Mouse (Mus musculus): Measurements from ENCODE around the gene Plcb1.

The Plcb1 gene

DNA sequence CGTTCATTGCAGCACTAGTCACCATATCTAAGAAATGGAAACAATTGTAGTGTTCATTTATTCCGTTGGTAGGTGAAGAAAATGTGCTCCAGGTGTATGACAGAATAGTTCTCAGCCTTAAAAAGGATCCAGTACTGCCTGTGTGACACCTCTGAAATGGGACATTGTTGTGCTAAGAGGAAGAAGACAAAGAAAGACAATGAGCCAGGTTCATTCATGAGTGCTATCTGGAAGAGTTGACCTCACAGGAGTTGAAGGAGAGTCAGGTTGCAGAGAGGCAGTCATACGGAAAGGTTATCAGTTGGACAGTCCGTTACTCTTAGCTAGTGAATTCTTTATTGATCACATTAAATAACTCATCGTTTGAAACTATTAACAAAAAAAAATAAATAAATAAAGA, 286.6 kb downstream of the Plcb1 start:
- no peak for DNase-seq (ENCODE audit: low spot score)

DNA sequence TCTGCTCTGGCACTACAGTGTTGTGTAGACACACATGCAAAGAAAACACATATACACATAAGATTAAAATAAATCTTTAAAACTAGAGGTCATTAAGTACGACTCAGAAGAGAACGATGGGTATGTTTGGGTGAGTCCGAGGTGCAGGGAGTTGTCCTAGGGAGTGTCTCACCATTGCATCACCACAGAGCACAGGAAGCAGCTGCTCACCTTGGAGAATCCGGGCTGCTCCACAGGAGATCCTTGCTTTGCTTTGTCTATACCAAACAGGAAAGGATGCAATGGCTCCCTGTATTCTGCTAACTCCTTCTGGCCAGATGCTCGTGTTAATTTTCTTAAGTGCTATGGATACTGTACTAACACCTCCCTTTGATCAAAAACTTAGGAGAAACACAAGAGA, 287.1 kb downstream of the Plcb1 start:
- no peak for DNase-seq (ENCODE audit: low spot score)

DNA sequence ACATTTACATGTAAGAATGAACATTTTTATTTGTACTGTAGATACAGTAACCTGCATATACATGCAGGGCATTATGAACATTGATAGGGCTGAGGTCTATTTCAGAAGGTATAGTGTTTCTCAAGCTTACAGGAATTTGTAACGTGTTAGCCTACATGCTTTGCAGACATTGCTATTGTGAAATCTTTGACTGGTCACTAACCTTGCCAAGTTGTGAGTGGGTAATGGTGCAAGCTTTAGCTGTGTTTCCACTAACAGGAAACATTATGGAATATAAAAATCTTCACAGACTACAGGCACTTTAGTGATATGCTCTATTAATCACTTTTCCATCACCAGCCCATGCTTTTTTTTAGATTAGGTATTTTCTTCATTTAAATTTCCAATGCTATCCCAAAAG, 289.5 kb downstream of the Plcb1 start:
- DNase-seq (ENCODE audit: low spot score): no peak

DNA sequence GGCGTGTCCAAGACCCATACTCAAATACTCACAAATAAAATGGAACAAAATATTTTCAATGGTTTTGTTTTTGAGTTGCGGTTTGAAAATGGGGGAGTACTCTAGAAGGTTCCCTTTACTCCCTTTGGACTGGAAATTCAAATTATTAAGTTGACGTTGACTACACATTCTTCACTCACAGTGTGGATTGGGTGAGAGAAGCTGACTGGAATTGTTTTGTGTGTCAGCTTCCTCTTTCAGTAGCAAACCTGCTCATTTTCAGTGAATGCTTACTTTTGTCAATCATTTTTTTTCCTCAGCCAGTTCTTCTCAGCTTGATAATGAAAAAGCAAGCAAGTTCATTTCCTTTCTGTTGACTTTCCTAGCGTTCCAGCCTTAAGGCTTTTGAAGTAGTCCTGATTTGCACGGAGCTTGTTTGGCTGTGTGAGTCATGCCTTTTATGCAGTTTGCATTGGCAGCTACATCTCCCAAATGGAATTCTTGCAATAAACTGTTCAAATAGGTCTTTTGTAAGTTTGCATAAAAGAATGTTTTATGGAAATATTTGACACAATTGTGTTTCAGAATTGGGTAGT, 306.8 kb downstream of the Plcb1 start:
- DNase-seq (ENCODE audit: low spot score): no peak

DNA sequence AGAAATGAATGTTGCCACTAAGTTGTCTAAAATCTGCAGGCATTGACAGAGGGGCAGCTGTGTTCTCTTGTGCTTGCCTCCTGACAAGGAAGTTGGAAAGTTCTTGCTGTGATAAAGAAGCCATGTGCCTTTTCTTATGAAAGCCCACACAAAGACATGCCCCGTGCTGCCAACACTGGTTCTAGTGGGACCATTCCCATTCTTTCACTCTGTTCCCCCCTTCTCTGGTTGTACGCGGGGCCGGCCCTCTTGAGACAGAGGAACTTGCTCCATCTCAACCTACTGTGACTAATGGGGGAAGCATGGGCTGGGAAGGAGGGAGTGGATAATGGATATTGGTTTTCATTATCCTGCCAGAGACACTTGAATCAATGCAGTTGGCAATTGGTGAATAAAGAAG, 315.4 kb downstream of the Plcb1 start:
- no peak for DNase-seq (ENCODE audit: low spot score)

DNA sequence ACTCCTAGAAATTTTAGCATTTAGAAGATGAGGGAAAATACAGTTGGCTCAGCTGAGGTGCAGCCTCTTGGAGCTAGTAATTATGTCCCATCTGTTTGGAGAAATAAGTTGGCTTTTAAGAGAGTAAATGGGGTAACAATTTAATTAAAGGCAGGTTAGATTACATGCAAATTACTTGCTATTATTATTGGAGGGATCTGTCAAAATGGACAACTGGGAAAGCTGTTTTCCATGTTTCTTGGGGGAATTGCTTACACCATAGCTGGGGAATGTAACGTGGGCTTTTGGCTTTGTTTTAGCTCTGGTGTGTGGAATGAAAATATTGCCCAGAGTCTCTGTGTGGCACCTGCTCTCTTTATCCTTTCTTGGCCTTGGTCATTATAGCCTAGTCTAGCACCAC, 316.1 kb downstream of the Plcb1 start:
- DNase-seq (ENCODE audit: low spot score): no peak

DNA sequence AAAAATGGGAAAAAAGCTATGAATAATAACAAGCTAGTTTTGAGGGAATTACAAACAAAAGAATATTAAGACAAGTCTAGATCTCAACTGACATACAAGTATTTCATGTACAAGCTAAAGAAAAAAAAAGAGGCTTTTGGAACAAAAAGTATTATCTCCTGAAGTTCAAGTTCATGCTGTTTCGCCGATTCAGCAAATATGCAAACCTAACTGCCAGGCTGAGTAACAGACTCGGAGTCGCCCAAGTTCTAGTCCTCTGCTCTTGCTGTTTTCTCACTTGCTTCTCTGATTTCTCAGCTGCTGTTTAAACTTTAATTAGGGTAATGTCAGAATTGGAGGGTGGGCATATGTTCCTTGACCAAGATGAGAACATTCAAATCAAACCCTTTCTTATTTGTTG, 320.8 kb downstream of the Plcb1 start:
- DNase-seq (ENCODE audit: low spot score): no peak

DNA sequence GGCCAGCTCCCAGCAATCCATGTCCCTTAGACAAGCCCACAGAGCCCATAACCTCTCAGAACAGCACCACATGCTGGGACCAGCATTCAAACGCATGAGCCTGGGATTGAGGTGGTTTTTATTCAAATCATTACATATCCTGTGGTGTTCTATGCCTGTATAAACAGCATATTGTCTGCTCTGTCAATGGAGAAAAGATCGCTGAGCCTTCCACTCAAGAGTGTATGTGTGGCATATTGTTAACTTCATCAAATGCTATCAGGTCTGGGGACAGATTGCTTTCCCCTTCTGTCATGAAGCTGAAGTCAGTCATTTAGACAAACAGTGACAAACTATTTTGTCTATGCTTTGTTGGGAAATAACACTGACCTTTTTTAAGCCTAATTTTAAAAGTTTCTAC, 322.7 kb downstream of the Plcb1 start:
- no peak for DNase-seq (ENCODE audit: low spot score)

DNA sequence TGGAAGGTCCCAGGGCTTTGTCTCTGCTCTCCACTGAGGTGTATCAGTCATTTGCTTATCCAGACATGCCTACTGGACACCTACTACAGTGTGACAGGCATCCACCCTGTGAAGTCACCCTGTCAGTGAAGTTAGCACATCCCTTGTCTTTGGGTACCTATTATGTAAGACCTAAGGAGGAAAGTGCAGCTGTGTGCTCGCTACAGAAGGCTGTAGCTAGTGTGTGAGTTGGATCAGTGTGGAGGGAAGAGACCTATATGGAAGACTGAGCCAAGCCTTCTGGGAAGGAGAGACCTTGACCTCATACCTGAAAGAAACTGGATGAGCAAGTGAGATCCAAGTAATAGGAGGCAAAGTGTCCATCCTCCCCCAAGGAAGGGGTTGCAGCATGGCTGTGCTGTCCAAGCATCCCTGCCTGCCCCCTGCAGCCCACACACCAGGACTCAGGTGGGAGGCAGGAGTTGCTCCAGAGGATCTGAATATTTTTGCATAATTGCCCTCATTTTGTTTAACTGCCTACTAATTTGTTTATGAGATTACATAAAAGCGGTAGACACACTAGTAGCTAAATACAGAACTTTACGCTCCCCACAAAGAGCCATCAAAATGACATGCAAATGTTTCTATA, 328.7 kb downstream of the Plcb1 start:
- DNase-seq (ENCODE audit: low spot score): no peak

DNA sequence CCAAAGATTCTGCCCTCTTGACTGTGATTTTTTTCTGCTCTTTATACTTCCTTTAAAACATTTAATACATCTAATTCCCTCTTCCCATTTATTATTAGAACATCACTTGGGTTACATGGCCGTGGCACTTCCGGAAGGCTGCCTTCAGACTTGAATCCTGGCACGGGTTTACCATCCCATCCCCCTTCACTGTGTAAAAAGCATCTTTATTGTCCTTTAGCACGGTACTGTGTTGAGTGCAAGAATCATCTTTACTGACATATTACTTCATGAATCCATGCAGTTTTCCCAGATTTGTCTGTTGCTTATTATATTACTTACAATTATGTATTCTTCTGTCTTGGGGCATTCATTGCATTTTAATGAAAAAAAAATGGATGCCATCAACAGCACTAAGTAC, 337.2 kb downstream of the Plcb1 start:
- DNase-seq (ENCODE audit: low spot score): no peak

DNA sequence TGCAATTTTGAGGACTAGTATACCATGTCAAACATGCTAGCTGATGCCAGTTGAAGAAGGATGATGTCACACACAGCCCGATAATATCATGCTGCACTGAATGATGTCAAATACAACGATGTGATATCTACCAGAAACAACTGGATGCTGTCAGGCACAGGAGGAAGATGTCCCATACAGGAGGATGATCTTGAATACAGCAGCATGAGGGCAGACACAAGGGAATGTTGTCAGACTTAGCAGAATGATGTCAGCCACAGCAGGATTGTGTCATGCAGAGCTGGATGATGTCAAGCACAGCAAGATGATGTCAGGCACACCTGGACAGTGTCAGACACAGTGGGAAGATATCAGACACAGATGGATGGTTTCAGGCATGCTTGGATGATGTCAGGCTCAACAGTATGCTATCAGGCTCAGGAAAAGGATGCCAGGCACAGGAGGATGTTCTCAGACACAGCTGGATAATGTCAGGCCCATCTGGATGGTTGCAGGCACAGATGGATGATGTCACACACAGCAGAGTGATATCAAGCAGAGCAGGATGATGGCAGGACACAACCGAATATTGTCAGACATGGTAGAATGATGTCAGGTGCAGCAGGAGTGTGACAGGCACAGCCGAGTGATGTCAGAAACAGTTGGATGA, 338.0 kb downstream of the Plcb1 start:
- DNase-seq (ENCODE audit: low spot score): no peak

DNA sequence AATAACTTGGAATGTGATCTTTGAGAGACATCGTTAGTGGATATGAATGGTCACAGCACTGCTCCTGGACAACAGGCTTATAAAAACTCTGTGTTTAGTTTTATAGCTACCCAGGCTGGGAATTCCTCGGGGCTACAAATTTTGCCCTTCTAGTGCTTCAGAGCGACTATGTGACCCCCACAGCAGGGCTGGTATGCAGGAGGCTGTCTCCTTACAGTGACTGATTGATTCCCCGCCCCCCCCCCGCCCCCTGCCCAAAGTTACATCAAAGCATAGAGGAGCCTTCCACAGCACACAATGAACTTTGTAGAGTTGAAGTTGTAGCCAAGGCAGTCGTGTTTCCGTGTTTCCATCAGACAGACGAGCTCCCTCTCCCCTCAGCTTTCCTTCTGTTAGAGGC, 354.7 kb downstream of the Plcb1 start:
- no peak for DNase-seq (ENCODE audit: low spot score)

DNA sequence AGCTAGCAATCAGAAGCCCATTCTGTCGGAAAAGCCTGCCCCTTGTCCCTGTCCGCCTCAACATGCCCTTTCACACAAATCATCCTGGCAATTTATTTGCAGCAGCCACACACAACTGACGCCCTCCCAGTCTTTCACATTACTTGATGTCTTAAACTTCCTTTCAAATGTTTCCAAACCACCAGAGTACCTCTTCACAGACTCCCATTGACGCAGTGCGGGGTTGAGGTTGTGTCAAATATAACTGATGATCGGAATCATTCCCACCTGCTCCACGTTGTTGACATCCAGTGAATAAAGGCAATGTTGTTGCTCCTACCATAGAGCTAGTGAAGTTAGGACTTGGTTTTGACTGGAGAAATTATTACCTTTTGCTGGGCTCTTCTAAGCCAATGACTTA, 366.4 kb downstream of the Plcb1 start:
- no peak for DNase-seq (ENCODE audit: low spot score)

DNA sequence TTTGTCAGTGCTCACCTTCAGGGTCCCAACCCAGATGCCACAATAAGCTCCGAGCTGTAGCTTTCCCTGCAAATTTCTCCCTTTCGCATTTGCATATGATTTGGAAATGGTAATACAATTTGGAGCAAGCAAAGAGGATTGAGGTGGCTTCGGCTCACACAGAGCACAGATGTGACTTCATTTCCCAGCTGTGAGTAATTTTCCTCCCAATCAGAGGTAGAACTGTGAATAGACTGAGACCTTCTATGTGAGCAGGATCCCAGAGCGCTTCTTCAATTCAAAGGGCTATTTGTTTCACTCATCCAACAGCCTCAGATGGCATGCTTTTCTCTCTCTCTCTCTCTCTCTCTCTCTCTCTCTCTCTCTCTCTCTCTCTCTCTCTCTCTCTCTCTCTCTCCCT, 367.4 kb downstream of the Plcb1 start:
- no peak for DNase-seq (ENCODE audit: low spot score)

DNA sequence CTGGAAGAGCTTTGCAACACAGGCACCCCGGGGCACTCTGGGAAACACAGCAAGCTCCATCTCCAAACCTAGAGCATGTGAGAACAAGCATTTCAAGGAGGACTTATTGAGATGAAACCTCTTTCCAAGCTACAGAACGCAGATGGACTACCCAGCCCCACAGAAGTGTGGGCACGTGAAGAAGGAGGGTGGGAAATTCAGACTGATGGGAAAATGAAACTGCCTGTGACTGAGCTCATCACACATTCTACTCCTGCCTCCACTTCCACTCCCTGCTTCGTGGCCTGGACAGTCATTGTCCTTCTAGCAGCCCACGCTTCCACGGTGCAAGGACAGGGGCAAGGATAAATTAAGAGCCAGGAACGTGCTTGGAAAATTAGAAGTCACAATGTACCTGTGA, 370.2 kb downstream of the Plcb1 start:
- no peak for DNase-seq (ENCODE audit: low spot score)

DNA sequence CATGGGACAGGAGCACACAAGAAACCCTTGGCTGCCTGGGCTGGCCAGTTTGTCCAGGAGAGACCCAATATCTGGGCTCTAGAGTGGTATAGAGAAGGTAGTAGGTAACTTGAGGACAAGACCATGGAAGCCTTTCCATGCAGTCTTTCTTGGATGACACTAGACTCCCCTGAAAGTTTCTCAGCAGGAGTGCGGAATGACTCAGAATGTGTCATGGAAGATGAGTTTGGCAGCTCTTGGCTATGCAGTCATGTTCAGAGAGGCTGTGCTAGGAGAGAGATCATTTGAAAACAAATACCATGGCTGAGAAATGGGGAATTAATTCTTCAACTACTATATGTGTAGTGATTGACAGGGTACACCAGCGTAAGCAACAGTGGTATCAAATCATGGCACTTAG, 372.1 kb downstream of the Plcb1 start:
- DNase-seq (ENCODE audit: low spot score): no peak

DNA sequence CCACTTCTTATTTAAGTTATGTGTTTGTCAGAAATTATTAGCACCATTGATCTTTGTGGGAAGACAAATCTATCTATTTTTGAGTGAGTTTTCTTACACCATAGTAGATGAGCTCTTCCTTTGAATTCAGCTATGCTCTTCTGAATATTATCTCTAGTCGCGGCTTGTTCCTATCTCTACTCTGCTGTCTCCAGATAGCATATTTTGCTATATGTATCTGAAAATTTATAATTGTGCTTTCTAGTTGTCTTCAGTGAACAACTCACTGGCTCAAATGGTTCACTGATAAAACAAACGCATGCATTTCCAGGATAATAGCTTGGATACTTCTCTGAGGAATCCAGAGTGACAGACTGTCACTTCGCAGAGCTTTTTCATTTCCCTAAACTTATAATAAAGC, 375.8 kb downstream of the Plcb1 start:
- DNase-seq (ENCODE audit: low spot score): no peak

DNA sequence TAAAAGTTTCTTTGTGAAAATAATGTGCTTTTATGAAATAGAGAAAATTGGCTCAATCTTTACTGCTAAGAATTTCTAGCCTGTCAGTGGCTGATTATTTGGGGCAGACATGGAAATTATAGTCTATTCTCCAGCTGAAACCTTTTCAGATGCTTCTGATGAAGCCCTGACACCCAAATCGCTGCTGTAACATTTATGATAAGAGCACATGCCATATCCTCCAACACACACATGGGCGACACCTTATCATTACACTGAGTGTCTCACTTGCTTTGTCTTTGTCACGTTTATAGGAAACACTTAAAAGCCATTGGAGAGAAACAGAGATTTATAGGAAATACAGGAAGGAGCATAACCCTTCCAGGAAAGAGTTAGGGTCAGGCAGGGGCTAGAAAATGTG, 379.6 kb downstream of the Plcb1 start:
- no peak for DNase-seq (ENCODE audit: low spot score)

DNA sequence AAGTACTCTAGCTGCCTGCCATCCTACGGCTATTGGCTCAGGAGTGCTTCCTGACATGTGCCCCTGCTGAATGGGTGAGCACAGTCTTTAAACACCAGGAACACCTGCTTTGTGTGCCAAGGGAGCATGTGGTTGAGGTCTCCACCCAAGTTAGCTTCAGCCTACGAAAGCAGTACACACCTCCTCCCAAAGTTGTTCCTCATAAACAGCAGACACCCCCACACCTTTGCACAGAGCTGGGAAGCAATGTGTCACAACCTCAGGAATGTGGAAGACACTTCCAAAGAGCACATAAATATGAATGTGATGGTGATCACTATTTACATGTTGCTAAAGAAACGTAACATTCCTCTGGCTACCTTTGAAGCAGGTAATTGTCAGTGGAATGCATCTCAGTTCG, 389.7 kb downstream of the Plcb1 start:
- no peak for DNase-seq (ENCODE audit: low spot score)

DNA sequence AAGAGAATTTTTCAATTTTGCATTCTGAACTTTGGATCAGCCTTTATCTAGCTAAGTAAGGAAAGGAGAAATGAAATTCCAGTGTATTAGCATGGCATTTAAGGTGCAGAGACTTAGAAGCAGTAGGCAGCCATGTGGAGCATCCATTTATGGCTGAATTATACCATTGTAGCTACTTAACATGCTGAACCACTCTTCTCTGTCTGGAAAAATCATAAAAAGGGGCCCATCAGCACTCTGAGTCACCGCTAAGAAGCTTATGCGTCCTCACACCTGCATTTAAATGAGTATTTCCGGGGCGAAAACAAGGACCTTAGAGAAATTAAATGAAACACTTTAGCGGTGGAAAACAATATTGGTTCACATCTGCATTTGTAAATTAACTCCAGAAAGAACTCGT, 401.8 kb downstream of the Plcb1 start:
- no peak for DNase-seq (ENCODE audit: low spot score)

DNA sequence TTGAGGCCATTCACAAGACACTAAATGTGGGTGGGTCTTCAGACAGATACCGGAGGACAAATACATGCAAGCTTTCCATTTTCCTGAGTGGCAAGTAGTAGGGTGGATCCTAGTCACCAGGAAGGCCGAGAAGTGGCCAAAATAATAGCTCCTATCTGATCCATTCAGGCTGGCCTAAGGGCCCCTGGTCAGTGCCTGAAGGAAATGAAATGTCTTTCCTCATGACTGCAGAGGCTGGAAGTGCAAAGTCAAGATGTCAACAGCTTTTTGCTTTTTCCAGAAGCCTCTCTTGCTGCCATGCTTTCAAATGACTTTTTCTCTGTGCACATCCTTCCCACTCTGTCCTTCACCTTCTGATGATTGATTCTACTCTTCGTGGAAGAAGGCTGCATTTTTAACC, 415.0 kb downstream of the Plcb1 start:
- no peak for DNase-seq (ENCODE audit: low spot score)

DNA sequence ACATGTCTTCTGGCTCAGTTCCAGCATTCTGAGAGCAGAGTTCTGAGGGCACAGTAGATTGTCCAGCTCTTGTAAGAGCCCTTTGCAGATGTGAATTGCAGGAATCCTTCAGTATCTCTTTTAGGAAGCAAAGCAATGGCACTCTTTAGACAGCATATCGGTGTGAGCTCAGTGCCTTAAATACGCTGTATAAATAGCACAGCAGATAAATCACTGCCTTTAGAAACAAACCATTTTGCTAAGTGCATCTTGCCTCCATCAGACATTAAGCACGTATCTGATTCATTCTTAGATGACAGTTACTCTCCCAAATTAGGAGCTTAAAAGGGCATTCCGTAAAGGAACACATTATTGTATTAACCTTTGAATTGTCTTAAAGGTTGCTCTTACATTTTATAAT, 416.5 kb downstream of the Plcb1 start:
- DNase-seq (ENCODE audit: low spot score): no peak

DNA sequence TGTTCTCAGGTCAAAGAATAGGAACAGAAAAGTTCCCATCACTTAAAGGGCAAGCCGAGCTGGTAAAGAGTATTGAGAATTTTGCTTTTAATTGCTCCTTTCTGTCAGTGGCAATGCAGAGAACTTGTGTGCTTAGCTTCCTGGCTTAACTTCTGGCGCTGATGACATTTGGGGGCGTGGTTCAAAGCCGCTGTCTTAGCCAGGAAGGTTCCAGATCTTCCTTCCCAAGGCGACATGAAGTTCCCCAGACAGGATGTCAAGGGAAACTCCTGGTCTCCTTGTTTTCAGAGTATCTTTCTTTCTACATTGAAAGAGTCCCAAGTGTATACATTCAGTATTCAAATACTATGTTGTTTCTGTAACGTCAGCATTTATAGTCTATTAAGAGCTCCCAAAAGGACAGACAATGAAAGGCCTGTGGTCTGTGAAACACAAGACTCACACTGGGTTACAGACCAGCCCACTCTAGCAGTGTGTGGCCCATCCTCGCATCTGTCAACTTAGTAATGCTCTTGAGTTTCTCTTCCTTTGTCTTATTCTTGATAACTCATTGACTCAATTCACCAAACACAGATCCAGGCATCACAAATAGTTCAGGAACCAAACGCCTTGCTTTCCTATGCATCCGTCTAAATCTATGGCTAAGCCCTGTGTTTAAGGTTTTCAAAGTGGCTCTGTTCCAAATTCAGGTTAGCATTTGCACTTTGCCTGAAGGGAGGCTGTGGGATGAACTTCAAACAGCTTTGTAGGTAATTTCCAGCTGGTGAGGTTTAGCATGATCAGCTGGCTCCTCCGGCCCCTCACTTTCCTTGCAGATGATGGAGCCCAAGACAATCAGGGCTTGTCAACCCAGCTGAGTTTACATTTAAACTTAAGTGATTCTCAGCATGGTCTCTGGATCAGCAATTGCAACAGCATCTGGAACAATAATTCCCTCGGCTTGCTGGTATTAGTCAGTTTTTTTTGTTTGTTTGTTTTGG, 418.6 kb downstream of the Plcb1 start:
- no peak for DNase-seq (ENCODE audit: low spot score)
